Mouse (Mus musculus): ENCODE measurements around the gene Olfml3. TPM values are rescaled to one million over a fixed set of nuclear protein-coding genes. Genes with fewer than 3 reads are reported as not detected.

Olfml3 gene
- 18.1 TPM for polyA plus RNA-seq (2015; fragmentation: Illumina TruSeq; extraction: RNeasy Lipid Tissue Mini Kit (QIAGEN cat#74804); ENCODE audit: insufficient read depth, low replicate concordance)

DNA sequence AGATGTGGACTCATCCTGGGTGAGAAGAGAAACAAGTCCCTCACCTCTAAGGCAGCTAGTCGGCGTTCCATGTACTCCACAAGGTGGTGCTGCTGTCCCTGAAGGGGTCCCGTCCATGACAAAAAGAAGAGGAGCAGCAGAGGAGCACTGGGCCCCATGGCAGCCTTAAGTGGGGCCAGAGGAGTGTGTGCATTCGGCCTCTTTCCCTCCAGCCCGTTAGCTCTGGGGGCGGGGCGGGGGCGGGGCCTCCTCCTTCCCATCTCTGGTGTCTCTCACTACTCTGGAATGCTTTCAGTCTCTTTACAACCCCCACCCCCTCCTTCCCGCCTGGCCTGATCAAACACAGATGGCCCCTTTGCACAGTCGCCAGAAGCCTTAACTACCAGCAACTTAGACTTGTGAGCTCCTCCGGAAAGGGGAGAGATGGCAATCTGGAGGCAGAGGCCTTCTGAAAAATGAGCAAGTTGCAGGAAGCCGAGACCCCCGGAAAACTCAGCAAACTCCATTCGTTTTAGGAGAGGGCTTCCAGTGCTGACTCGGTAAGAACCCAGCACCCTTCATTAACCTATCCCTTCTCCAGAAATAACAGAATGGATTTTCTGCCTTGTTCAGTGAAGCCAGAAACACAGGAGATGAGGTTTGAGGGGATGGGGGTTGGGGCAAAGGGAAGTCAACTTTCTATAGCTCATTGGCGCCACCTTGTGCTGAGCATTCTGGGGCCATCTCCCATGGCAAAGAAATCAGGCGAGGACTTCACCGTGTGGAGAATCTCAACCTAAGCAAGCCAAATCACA is at the start of gene Olfml3:
Olfml3 (minus strand) TSS at position 224 of the 794 bp plus-strand sequence.

DNA sequence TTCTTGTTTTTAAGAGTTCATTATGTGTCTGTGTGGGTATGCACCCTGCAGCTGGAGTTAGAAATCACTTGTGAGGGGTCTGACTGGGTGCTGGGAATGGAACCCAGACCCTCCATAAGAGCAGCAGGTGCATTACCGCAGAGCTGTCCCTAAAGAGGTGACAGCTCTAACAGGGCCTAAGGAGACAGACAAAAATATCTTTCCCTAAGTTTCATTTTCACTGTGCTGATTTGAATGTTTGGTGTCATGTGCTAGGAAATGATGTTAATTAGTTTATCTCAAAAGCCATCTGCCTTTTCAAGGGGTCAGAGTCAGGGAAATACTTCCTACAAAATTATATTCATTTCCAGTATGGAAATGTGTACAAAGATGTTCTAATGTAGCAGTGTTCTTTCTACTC is 1.5 kb upstream of the Olfml3 start, which contains the start of gene Gm10964:
Gm10964 (plus strand) TSS at position 38 of the 400 bp plus-strand sequence.

Other genes starting within 250 kb of the Olfml3 start
- gene Syt6, start 162.8 kb downstream of the Olfml3 start, polyA plus RNA-seq (2015; fragmentation: Illumina TruSeq; extraction: RNeasy Lipid Tissue Mini Kit (QIAGEN cat#74804); ENCODE audit: insufficient read depth, low replicate concordance), result 0.33 TPM
- gene Atg4a-ps, start 91.9 kb downstream of the Olfml3 start, polyA plus RNA-seq (2015; fragmentation: Illumina TruSeq; extraction: RNeasy Lipid Tissue Mini Kit (QIAGEN cat#74804); ENCODE audit: insufficient read depth, low replicate concordance), result 0.15 TPM
- gene Gm10964, start 1.4 kb upstream of the Olfml3 start, polyA plus RNA-seq (2015; fragmentation: Illumina TruSeq; extraction: RNeasy Lipid Tissue Mini Kit (QIAGEN cat#74804); ENCODE audit: insufficient read depth, low replicate concordance), result not detected
- 111 TPM for gene Hipk1, start 53.6 kb upstream of the Olfml3 start, polyA plus RNA-seq (2015; fragmentation: Illumina TruSeq; extraction: RNeasy Lipid Tissue Mini Kit (QIAGEN cat#74804); ENCODE audit: insufficient read depth, low replicate concordance)
- gene Dclre1b, start 71.4 kb upstream of the Olfml3 start, polyA plus RNA-seq (2015; fragmentation: Illumina TruSeq; extraction: RNeasy Lipid Tissue Mini Kit (QIAGEN cat#74804); ENCODE audit: insufficient read depth, low replicate concordance), result 13.4 TPM
- gene Ap4b1, start 71.5 kb upstream of the Olfml3 start, polyA plus RNA-seq (2015; fragmentation: Illumina TruSeq; extraction: RNeasy Lipid Tissue Mini Kit (QIAGEN cat#74804); ENCODE audit: insufficient read depth, low replicate concordance), result 32.3 TPM
- gene Gm43064, start 71.6 kb upstream of the Olfml3 start, polyA plus RNA-seq (2015; fragmentation: Illumina TruSeq; extraction: RNeasy Lipid Tissue Mini Kit (QIAGEN cat#74804); ENCODE audit: insufficient read depth, low replicate concordance), result 0.25 TPM
- gene Bcl2l15, start 94.6 kb upstream of the Olfml3 start, polyA plus RNA-seq (2015; fragmentation: Illumina TruSeq; extraction: RNeasy Lipid Tissue Mini Kit (QIAGEN cat#74804); ENCODE audit: insufficient read depth, low replicate concordance), result 4.1 TPM
- gene Ptpn22, start 121.8 kb upstream of the Olfml3 start, polyA plus RNA-seq (2015; fragmentation: Illumina TruSeq; extraction: RNeasy Lipid Tissue Mini Kit (QIAGEN cat#74804); ENCODE audit: insufficient read depth, low replicate concordance), result 171 TPM
- 42.8 TPM for gene Rsbn1, start 176.1 kb upstream of the Olfml3 start, polyA plus RNA-seq (2015; fragmentation: Illumina TruSeq; extraction: RNeasy Lipid Tissue Mini Kit (QIAGEN cat#74804); ENCODE audit: insufficient read depth, low replicate concordance)
- 41.3 TPM for gene Phtf1, start 230.1 kb upstream of the Olfml3 start, polyA plus RNA-seq (2015; fragmentation: Illumina TruSeq; extraction: RNeasy Lipid Tissue Mini Kit (QIAGEN cat#74804); ENCODE audit: insufficient read depth, low replicate concordance)

Measured in spleen, adult 10 weeks (tissue).